Mouse (Mus musculus) bone marrow macrophage, adult 2 months (primary cell): ENCODE results near the gene Fam78a. TPM values are rescaled to one million over a fixed set of nuclear protein-coding genes. Genes with fewer than 3 reads are reported as not detected.

Experiments used
- H3K27ac ChIP-seq: 2 replicates; pipeline ENCODE4 v1.5.1; 2012; ENCODE audit warnings: low read depth, low read length; ENCODE audit not compliant: insufficient read depth
- H3K4me1 ChIP-seq: 2 replicates; pipeline ENCODE4 v1.6.1; 2012; ENCODE audit warnings: low read length; ENCODE audit not compliant: control insufficient read depth, insufficient read depth
- H3K4me3 ChIP-seq: 2 replicates; pipeline ENCODE4 v1.5.1; 2012; ENCODE audit warnings: mild to moderate bottlenecking, low read length, moderate library complexity; ENCODE audit not compliant: insufficient read depth
- CTCF ChIP-seq: IDR thresholded peaks from 2 replicates; pipeline ENCODE4 v1.5.1; 2012; ENCODE audit warnings: low read depth, mild to moderate bottlenecking, low read length, moderate library complexity
- POLR2A ChIP-seq: IDR thresholded peaks from 2 replicates; pipeline ENCODE4 v1.6.1; 2012; ENCODE audit warnings: mild to moderate bottlenecking, low read depth, low read length, borderline replicate concordance
- polyA plus RNA-seq: library from polyadenylated mRNA; stranded (reverse); fragments of >200 nt; gene quantifications from 2 replicates; pipeline ENCODE4 v1.2.4, GENCODE M21; 2012; ENCODE audit not compliant: missing spikeins, insufficient read depth, insufficient read length

The Fam78a gene
- polyA plus RNA-seq, 1 experiment: 16.5 TPM

- Histone ChIP-seq H3K4me1 (no peaks in the 10 kb centered on the region), H3K27ac (no peak overlapping the region), H3K4me3 (no peak overlapping the region)
- TF ChIP-seq CTCF (no peak), POLR2A (no peak)
Measured at GRCm38 (mm10) chr2:32020229-32020628, 64.4 kb downstream of the Fam78a start.

DNA sequence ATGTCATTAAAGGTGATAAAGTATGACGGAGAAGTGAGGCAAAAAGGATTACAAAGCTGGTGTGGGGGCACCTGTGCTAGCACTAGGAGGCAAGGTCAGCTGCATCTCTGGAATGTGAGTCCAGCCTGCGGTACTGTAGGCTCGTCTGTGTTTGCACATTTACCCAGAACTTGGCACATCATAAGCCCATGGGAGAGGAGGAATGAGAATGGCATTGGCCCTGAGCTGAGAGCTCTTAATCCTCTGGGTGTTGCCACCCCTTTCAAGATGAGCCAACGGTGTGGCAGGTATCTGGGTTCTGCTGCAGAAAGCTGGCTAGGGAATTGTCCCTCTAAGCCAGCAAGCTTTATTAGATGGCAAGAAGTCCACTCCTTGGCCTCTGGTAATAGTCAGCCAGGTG, 65.0 kb downstream of the Fam78a start:
- no peak for TF ChIP-seq POLR2A
- no peak for TF ChIP-seq CTCF
- Histone ChIP-seq H3K4me1 (no peaks in the 10 kb centered on the region), H3K27ac (no peak overlapping the region), H3K4me3 (no peak overlapping the region)

GRCm38 (mm10) chr2:32008716-32009115, 75.9 kb downstream of the Fam78a start:
- TF ChIP-seq POLR2A (no peak), CTCF (no peak)

GRCm38 (mm10) chr2:32008311-32008710, 76.3 kb downstream of the Fam78a start:
- Histone ChIP-seq H3K27ac (peak overlapping the region; percentile 27), H3K4me1 (peaks cover 10% of the 10 kb centered on the region), H3K4me3 (no peak overlapping the region)
- TF ChIP-seq CTCF: no peak
- TF ChIP-seq POLR2A: no peak

More at GRCm38 (mm10) chr2:32008716-32009115, 75.9 kb downstream of the Fam78a start:
- H3K27ac ChIP-seq: peak overlapping the region; percentile 27
- peaks cover 10% of the 10 kb centered on the region for H3K4me1 ChIP-seq
- no peak overlapping the region for H3K4me3 ChIP-seq

Other genes with a start within 250 kb of the Fam78a start
- gene Fibcd1, start 238.9 kb downstream of the Fam78a start, polyA plus RNA-seq: not detected in 2 replicates
- not detected in 2 replicates for gene Lamc3, start 197.6 kb downstream of the Fam78a start, polyA plus RNA-seq
- not detected in 2 replicates for gene Aif1l, start 134.7 kb downstream of the Fam78a start, polyA plus RNA-seq
- gene Nup214, start 110.4 kb downstream of the Fam78a start, polyA plus RNA-seq: 47.3 and 63.3 TPM in 2 replicates
- gene Plpp7, start 10.7 kb upstream of the Fam78a start, polyA plus RNA-seq: 2.7 and 3.0 TPM in 2 replicates
- 28.6 and 34.9 TPM in 2 replicates for gene Prrc2b, start 66.2 kb upstream of the Fam78a start, polyA plus RNA-seq
- gene Pomt1, start 151.7 kb upstream of the Fam78a start, polyA plus RNA-seq: 21.1 and 23.3 TPM in 2 replicates
- 28.7 and 32.9 TPM in 2 replicates for gene Uck1, start 175.3 kb upstream of the Fam78a start, polyA plus RNA-seq
- 44.9 and 47.3 TPM in 2 replicates for gene Golga2, start 202.5 kb upstream of the Fam78a start, polyA plus RNA-seq
- 168 and 170 TPM in 2 replicates for gene Swi5, start 203.2 kb upstream of the Fam78a start, polyA plus RNA-seq